Mouse (Mus musculus): Measurements from ENCODE around the gene Zdhhc16. TPM values are rescaled to one million over a fixed set of nuclear protein-coding genes. Genes with fewer than 3 reads are reported as not detected.
A peak's percentile ranks its signal among the peaks of the same experiment; 100 is the strongest.

The Zdhhc16 gene
- polyA plus RNA-seq, 1 experiment from 2014 or later = 84.4 TPM

GRCm38 (mm10) chr19:41901696-41902095, 31.6 kb upstream of the Zdhhc16 start:
- Histone ChIP-seq H3K27ac (ENCODE audit: low read length) (peak overlapping the region; percentile 59), H3K4me3 (ENCODE audit: low read length) (no peak overlapping the region), H3K9me3 (ENCODE audit: control insufficient read depth, low read length) (no peaks in the 10 kb centered on the region), H3K36me3 (ENCODE audit: control insufficient read depth, insufficient read depth, low read length) (no peaks in the 10 kb centered on the region), H3K27me3 (ENCODE audit: control insufficient read depth, insufficient read depth, low read depth, low read length) (no peaks in the 10 kb centered on the region), H3K9ac (ENCODE audit: low read length) (no peak overlapping the region), H3K4me1 (replicated peaks; ENCODE audit: control insufficient read depth, insufficient read depth, low read length) (peaks cover under 1% of the 10 kb centered on the region), H3K4me2 (ENCODE audit: low read depth, low read length) (no peak overlapping the region)
- WGBS = 15% methylated on average over 2 of the region's 2 CpGs
- peak; percentile 61 for ATAC-seq (ENCODE audit: low read depth)

- no peak overlapping the region for H3K27ac ChIP-seq (ENCODE audit: low read length)
- H3K4me1 ChIP-seq (replicated peaks; ENCODE audit: control insufficient read depth, insufficient read depth, low read length) = peaks cover 13% of the 10 kb centered on the region
- 72% methylated on average over 10 of the region's 10 CpGs for WGBS
- H3K4me2 ChIP-seq (ENCODE audit: low read depth, low read length) = no peak overlapping the region
- H3K36me3 ChIP-seq (ENCODE audit: control insufficient read depth, insufficient read depth, low read length) = no peaks in the 10 kb centered on the region
- no peak for ATAC-seq (ENCODE audit: low read depth)
- H3K4me3 ChIP-seq (ENCODE audit: low read length) = no peak overlapping the region
- H3K27me3 ChIP-seq (ENCODE audit: control insufficient read depth, insufficient read depth, low read depth, low read length) = no peaks in the 10 kb centered on the region
- H3K9ac ChIP-seq (ENCODE audit: low read length) = no peak overlapping the region
- H3K9me3 ChIP-seq (ENCODE audit: control insufficient read depth, low read length) = no peaks in the 10 kb centered on the region
Observed at GRCm38 (mm10) chr19:41902848-41903593, 30.3 kb upstream of the Zdhhc16 start.

DNA sequence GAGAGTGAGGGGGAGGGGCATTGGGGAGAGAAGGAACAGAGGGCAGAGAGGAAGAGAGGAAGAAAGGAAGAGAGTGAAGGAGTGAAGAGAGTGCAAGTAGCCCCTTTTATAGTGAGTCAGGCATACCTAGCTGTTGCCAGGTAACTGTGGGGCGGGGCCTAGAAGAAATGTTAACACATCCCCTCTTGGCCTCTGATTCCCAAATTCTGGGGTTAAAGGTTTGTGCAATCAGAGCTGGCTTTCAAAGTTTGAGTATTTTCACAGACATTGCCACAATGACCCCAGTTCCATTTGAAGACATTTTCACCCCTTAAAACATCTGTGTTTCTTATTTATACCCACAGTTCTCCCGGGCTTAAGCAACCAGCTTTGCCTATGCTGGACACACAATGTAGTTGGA, 28.0 kb upstream of the Zdhhc16 start:
- no peaks in the 10 kb centered on the region for H3K36me3 ChIP-seq (ENCODE audit: control insufficient read depth, insufficient read depth, low read length)
- no peak overlapping the region for H3K27ac ChIP-seq (ENCODE audit: low read length)
- H3K4me2 ChIP-seq (ENCODE audit: low read depth, low read length) = no peak overlapping the region
- WGBS = 78% methylated on average over 2 of the region's 2 CpGs
- H3K9ac ChIP-seq (ENCODE audit: low read length) = no peak overlapping the region
- H3K9me3 ChIP-seq (ENCODE audit: control insufficient read depth, low read length) = no peaks in the 10 kb centered on the region
- no peaks in the 10 kb centered on the region for H3K27me3 ChIP-seq (ENCODE audit: control insufficient read depth, insufficient read depth, low read depth, low read length)
- no peak for ATAC-seq (ENCODE audit: low read depth)
- H3K4me1 ChIP-seq (replicated peaks; ENCODE audit: control insufficient read depth, insufficient read depth, low read length) = peaks cover 15% of the 10 kb centered on the region
- H3K4me3 ChIP-seq (ENCODE audit: low read length) = no peak overlapping the region

- peaks cover 15% of the 10 kb centered on the region for H3K4me1 ChIP-seq (replicated peaks; ENCODE audit: control insufficient read depth, insufficient read depth, low read length)
- no peaks in the 10 kb centered on the region for H3K36me3 ChIP-seq (ENCODE audit: control insufficient read depth, insufficient read depth, low read length)
- ATAC-seq (ENCODE audit: low read depth) = no peak
- 0 out of 2 replicates have a peak overlapping the region, but pooled peaks have one; percentile 35 for H3K9ac ChIP-seq (ENCODE audit: low read length)
- H3K4me3 ChIP-seq (ENCODE audit: low read length) = no peak overlapping the region
- no peaks in the 10 kb centered on the region for H3K27me3 ChIP-seq (ENCODE audit: control insufficient read depth, insufficient read depth, low read depth, low read length)
- H3K4me2 ChIP-seq (ENCODE audit: low read depth, low read length) = no peak overlapping the region
- H3K27ac ChIP-seq (ENCODE audit: low read length) = peak overlapping the region; percentile 69
- 40% methylated on average over 6 of the region's 6 CpGs for WGBS
- H3K9me3 ChIP-seq (ENCODE audit: control insufficient read depth, low read length) = no peaks in the 10 kb centered on the region
Observed at GRCm38 (mm10) chr19:41906311-41907078, 26.8 kb upstream of the Zdhhc16 start.

GRCm38 (mm10) chr19:41907079-41907760, 26.1 kb upstream of the Zdhhc16 start:
- H3K27ac ChIP-seq (ENCODE audit: low read length) = peak overlapping the region; percentile 69
- H3K36me3 ChIP-seq (ENCODE audit: control insufficient read depth, insufficient read depth, low read length) = no peaks in the 10 kb centered on the region
- no peak for ATAC-seq (ENCODE audit: low read depth)
- no peaks in the 10 kb centered on the region for H3K9me3 ChIP-seq (ENCODE audit: control insufficient read depth, low read length)
- no peak overlapping the region for H3K4me2 ChIP-seq (ENCODE audit: low read depth, low read length)
- H3K4me3 ChIP-seq (ENCODE audit: low read length) = no peak overlapping the region
- 20% methylated on average over 8 of the region's 8 CpGs for WGBS
- 0 out of 2 replicates have a peak overlapping the region, but pooled peaks have one; percentile 35 for H3K9ac ChIP-seq (ENCODE audit: low read length)
- peaks cover 15% of the 10 kb centered on the region for H3K4me1 ChIP-seq (replicated peaks; ENCODE audit: control insufficient read depth, insufficient read depth, low read length)
- no peaks in the 10 kb centered on the region for H3K27me3 ChIP-seq (ENCODE audit: control insufficient read depth, insufficient read depth, low read depth, low read length)

- Histone ChIP-seq H3K9me3 (ENCODE audit: control insufficient read depth, low read length) (no peaks in the 10 kb centered on the region), H3K4me1 (replicated peaks; ENCODE audit: control insufficient read depth, insufficient read depth, low read length) (peaks cover 23% of the 10 kb centered on the region), H3K9ac (ENCODE audit: low read length) (no peak overlapping the region), H3K27ac (ENCODE audit: low read length) (no peak overlapping the region), H3K36me3 (ENCODE audit: control insufficient read depth, insufficient read depth, low read length) (no peaks in the 10 kb centered on the region), H3K4me3 (ENCODE audit: low read length) (no peak overlapping the region), H3K4me2 (ENCODE audit: low read depth, low read length) (no peak overlapping the region), H3K27me3 (ENCODE audit: control insufficient read depth, insufficient read depth, low read depth, low read length) (no peaks in the 10 kb centered on the region)
- no peak for ATAC-seq (ENCODE audit: low read depth)
- WGBS = 77% methylated on average over 3 of the region's 3 CpGs
Observed at GRCm38 (mm10) chr19:41908736-41909135, 24.5 kb upstream of the Zdhhc16 start.

DNA sequence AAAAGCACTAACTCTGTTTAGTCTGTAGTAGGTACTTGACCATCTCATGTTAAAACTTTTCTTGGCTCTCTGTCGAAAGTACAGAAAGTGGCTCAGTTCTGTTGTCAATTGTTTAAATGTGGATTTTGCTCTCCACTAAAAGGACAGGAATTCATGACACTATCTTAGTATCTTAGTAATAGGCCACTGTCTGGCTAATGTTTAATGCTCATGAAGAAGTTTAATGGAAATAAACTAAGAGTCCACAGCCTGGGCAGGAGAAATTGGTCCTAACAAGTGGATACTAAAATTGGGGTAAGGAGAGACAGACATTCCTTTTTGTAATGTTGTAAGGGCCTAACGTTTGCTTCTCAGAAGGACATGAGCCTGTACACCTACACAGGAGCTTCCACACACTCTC, 22.9 kb upstream of the Zdhhc16 start:
- Histone ChIP-seq H3K4me2 (ENCODE audit: low read depth, low read length) (no peak overlapping the region), H3K9me3 (ENCODE audit: control insufficient read depth, low read length) (no peaks in the 10 kb centered on the region), H3K9ac (ENCODE audit: low read length) (no peak overlapping the region), H3K4me1 (replicated peaks; ENCODE audit: control insufficient read depth, insufficient read depth, low read length) (peaks cover 30% of the 10 kb centered on the region), H3K36me3 (ENCODE audit: control insufficient read depth, insufficient read depth, low read length) (no peaks in the 10 kb centered on the region), H3K27me3 (ENCODE audit: control insufficient read depth, insufficient read depth, low read depth, low read length) (no peaks in the 10 kb centered on the region), H3K27ac (ENCODE audit: low read length) (peak overlapping the region; percentile 77), H3K4me3 (ENCODE audit: low read length) (no peak overlapping the region)
- WGBS = 49% methylated on average over 2 of the region's 2 CpGs
- no peak for ATAC-seq (ENCODE audit: low read depth)

GRCm38 (mm10) chr19:41911178-41912073, 21.9 kb upstream of the Zdhhc16 start, which contains the start of gene Pgam1:
Gene Pgam1 (plus strand): TSS chr19:41911923.
- peak within 1 kb of the TSS; percentile 99 for H3K9ac ChIP-seq (ENCODE audit: low read length)
- peaks cover 30% of the 10 kb centered on the region for H3K4me1 ChIP-seq (replicated peaks; ENCODE audit: control insufficient read depth, insufficient read depth, low read length)
- peak; percentile 96 for ATAC-seq (ENCODE audit: low read depth)
- H3K9me3 ChIP-seq (ENCODE audit: control insufficient read depth, low read length) = no peaks in the 10 kb centered on the region
- WGBS = 5% methylated on average over 52 of the region's 54 CpGs
- no peaks in the 10 kb centered on the region for H3K27me3 ChIP-seq (ENCODE audit: control insufficient read depth, insufficient read depth, low read depth, low read length)
- peak within 1 kb of the TSS; percentile 98 for H3K27ac ChIP-seq (ENCODE audit: low read length)
- peak within 1 kb of the TSS; percentile 75 for H3K4me2 ChIP-seq (ENCODE audit: low read depth, low read length)
- peaks cover 8% of the 10 kb centered on the region for H3K36me3 ChIP-seq (ENCODE audit: control insufficient read depth, insufficient read depth, low read length)
- H3K4me3 ChIP-seq (ENCODE audit: low read length) = peak within 1 kb of the TSS; percentile 99
